Mouse (Mus musculus): ENCODE results near the gene Samsn1. TPM values are rescaled to one million over a fixed set of nuclear protein-coding genes. Genes with fewer than 3 reads are reported as not detected.
A peak's percentile ranks its signal among the peaks of the same experiment; 100 is the strongest.

Samsn1 gene
- polyA plus RNA-seq, 1 experiment from 2014 or later = 8.1 TPM

- H3K4me1 ChIP-seq (ENCODE audit: control insufficient read depth, low read depth, low read length) = no peaks in the 10 kb centered on the region
- no peak overlapping the region for H3K4me3 ChIP-seq (ENCODE audit: low read depth, low read length)
- H3K4me2 ChIP-seq (ENCODE audit: low read depth, low read length) = no peak overlapping the region
- H3K9ac ChIP-seq (ENCODE audit: low read depth, low read length) = no peak overlapping the region
- no peaks in the 10 kb centered on the region for H3K9me3 ChIP-seq (replicated peaks; ENCODE audit: control insufficient read depth, low read length)
- H3K27me3 ChIP-seq (ENCODE audit: control insufficient read depth, insufficient read depth, low read depth, low read length) = no peaks in the 10 kb centered on the region
- no peak overlapping the region for H3K27ac ChIP-seq (ENCODE audit: low read length)
- WGBS (ENCODE audit: insufficient replicate concordance) = 70% methylated on average over 3 of the region's 3 CpGs
- no peak for ATAC-seq (ENCODE audit: low read depth)
- H3K36me3 ChIP-seq (ENCODE audit: control insufficient read depth, insufficient read depth) = no peaks in the 10 kb centered on the region
Observed at GRCm38 (mm10) chr16:75899885-75900620, 122.0 kb downstream of the Samsn1 start.

GRCm38 (mm10) chr16:75897828-75898367, 124.2 kb downstream of the Samsn1 start:
- Histone ChIP-seq H3K9ac (ENCODE audit: low read depth, low read length) (no peak overlapping the region), H3K4me3 (ENCODE audit: low read depth, low read length) (no peak overlapping the region), H3K27me3 (ENCODE audit: control insufficient read depth, insufficient read depth, low read depth, low read length) (no peaks in the 10 kb centered on the region), H3K4me1 (ENCODE audit: control insufficient read depth, low read depth, low read length) (peaks cover 2% of the 10 kb centered on the region; the same call in 1 of the 2 replicates), H3K9me3 (replicated peaks; ENCODE audit: control insufficient read depth, low read length) (no peaks in the 10 kb centered on the region), H3K27ac (ENCODE audit: low read length) (no peak overlapping the region), H3K4me2 (ENCODE audit: low read depth, low read length) (no peak overlapping the region), H3K36me3 (ENCODE audit: control insufficient read depth, insufficient read depth) (no peaks in the 10 kb centered on the region)
- 67% methylated on average over 4 of the region's 4 CpGs for WGBS (ENCODE audit: insufficient replicate concordance)
- no peak for ATAC-seq (ENCODE audit: low read depth)

- WGBS (ENCODE audit: insufficient replicate concordance) = 66% methylated on average over 5 of the region's 5 CpGs
- Histone ChIP-seq H3K4me1 (ENCODE audit: control insufficient read depth, low read depth, low read length) (peaks cover 2% of the 10 kb centered on the region; the same call in 1 of the 2 replicates), H3K27ac (ENCODE audit: low read length) (no peak overlapping the region), H3K36me3 (ENCODE audit: control insufficient read depth, insufficient read depth) (no peaks in the 10 kb centered on the region), H3K27me3 (ENCODE audit: control insufficient read depth, insufficient read depth, low read depth, low read length) (no peaks in the 10 kb centered on the region), H3K4me3 (ENCODE audit: low read depth, low read length) (no peak overlapping the region), H3K4me2 (ENCODE audit: low read depth, low read length) (no peak overlapping the region), H3K9ac (ENCODE audit: low read depth, low read length) (no peak overlapping the region), H3K9me3 (replicated peaks; ENCODE audit: control insufficient read depth, low read length) (no peaks in the 10 kb centered on the region)
- no peak for ATAC-seq (ENCODE audit: low read depth)
Observed at GRCm38 (mm10) chr16:75894263-75894901, 127.7 kb downstream of the Samsn1 start.

- ATAC-seq (ENCODE audit: low read depth) = peak; percentile 68
- WGBS (ENCODE audit: insufficient replicate concordance) = 33% methylated on average over 1 of the region's 1 CpGs
- H3K9ac ChIP-seq (ENCODE audit: low read depth, low read length) = no peak overlapping the region
- no peak overlapping the region for H3K4me3 ChIP-seq (ENCODE audit: low read depth, low read length)
- H3K4me1 ChIP-seq (ENCODE audit: control insufficient read depth, low read depth, low read length) = peaks cover 2% of the 10 kb centered on the region; the same call in 1 of the 2 replicates
- H3K36me3 ChIP-seq (ENCODE audit: control insufficient read depth, insufficient read depth) = no peaks in the 10 kb centered on the region
- H3K4me2 ChIP-seq (ENCODE audit: low read depth, low read length) = no peak overlapping the region
- H3K27me3 ChIP-seq (ENCODE audit: control insufficient read depth, insufficient read depth, low read depth, low read length) = no peaks in the 10 kb centered on the region
- no peak overlapping the region for H3K27ac ChIP-seq (ENCODE audit: low read length)
- no peaks in the 10 kb centered on the region for H3K9me3 ChIP-seq (replicated peaks; ENCODE audit: control insufficient read depth, low read length)
Observed at GRCm38 (mm10) chr16:75893470-75893869, 128.6 kb downstream of the Samsn1 start.

GRCm38 (mm10) chr16:75889081-75889646, 132.9 kb downstream of the Samsn1 start:
- ATAC-seq (ENCODE audit: low read depth) = no peak
- no peak overlapping the region for H3K9ac ChIP-seq (ENCODE audit: low read depth, low read length)
- WGBS (ENCODE audit: insufficient replicate concordance) = 40% methylated on average over 6 of the region's 6 CpGs

GRCm38 (mm10) chr16:75887203-75887602, 134.9 kb downstream of the Samsn1 start:
- H3K4me2 ChIP-seq (ENCODE audit: low read depth, low read length) = no peak overlapping the region
- no peak overlapping the region for H3K4me3 ChIP-seq (ENCODE audit: low read depth, low read length)
- no peaks in the 10 kb centered on the region for H3K36me3 ChIP-seq (ENCODE audit: control insufficient read depth, insufficient read depth)
- no peak overlapping the region for H3K9ac ChIP-seq (ENCODE audit: low read depth, low read length)
- peak; percentile 55; the same call in 1 of the 2 replicates for ATAC-seq (ENCODE audit: low read depth)
- no peaks in the 10 kb centered on the region for H3K4me1 ChIP-seq (ENCODE audit: control insufficient read depth, low read depth, low read length)
- WGBS (ENCODE audit: insufficient replicate concordance) = 37% methylated on average over 6 of the region's 6 CpGs
- H3K27ac ChIP-seq (ENCODE audit: low read length) = no peak overlapping the region
- H3K9me3 ChIP-seq (replicated peaks; ENCODE audit: control insufficient read depth, low read length) = no peaks in the 10 kb centered on the region
- H3K27me3 ChIP-seq (ENCODE audit: control insufficient read depth, insufficient read depth, low read depth, low read length) = no peaks in the 10 kb centered on the region

More at GRCm38 (mm10) chr16:75889081-75889646, 132.9 kb downstream of the Samsn1 start:
- no peak overlapping the region for H3K4me3 ChIP-seq (ENCODE audit: low read depth, low read length)
- H3K27me3 ChIP-seq (ENCODE audit: control insufficient read depth, insufficient read depth, low read depth, low read length) = no peaks in the 10 kb centered on the region
- H3K27ac ChIP-seq (ENCODE audit: low read length) = no peak overlapping the region
- H3K4me1 ChIP-seq (ENCODE audit: control insufficient read depth, low read depth, low read length) = peaks cover 2% of the 10 kb centered on the region; the same call in 1 of the 2 replicates
- no peaks in the 10 kb centered on the region for H3K9me3 ChIP-seq (replicated peaks; ENCODE audit: control insufficient read depth, low read length)
- H3K36me3 ChIP-seq (ENCODE audit: control insufficient read depth, insufficient read depth) = no peaks in the 10 kb centered on the region
- no peak overlapping the region for H3K4me2 ChIP-seq (ENCODE audit: low read depth, low read length)

GRCm38 (mm10) chr16:75878885-75879284, 143.2 kb downstream of the Samsn1 start:
- H3K9ac ChIP-seq (ENCODE audit: low read depth, low read length) = no peak overlapping the region
- H3K27ac ChIP-seq (ENCODE audit: low read length) = no peak overlapping the region
- no peak overlapping the region for H3K4me3 ChIP-seq (ENCODE audit: low read depth, low read length)
- H3K27me3 ChIP-seq (ENCODE audit: control insufficient read depth, insufficient read depth, low read depth, low read length) = no peaks in the 10 kb centered on the region
- H3K4me2 ChIP-seq (ENCODE audit: low read depth, low read length) = no peak overlapping the region
- H3K4me1 ChIP-seq (ENCODE audit: control insufficient read depth, low read depth, low read length) = no peaks in the 10 kb centered on the region
- peaks cover 2% of the 10 kb centered on the region; the same call in 1 of the 2 replicates for H3K36me3 ChIP-seq (ENCODE audit: control insufficient read depth, insufficient read depth)
- no peaks in the 10 kb centered on the region for H3K9me3 ChIP-seq (replicated peaks; ENCODE audit: control insufficient read depth, low read length)
- ATAC-seq (ENCODE audit: low read depth) = no peak
- 73% methylated on average over 2 of the region's 2 CpGs for WGBS (ENCODE audit: insufficient replicate concordance)

- no peak overlapping the region for H3K4me2 ChIP-seq (ENCODE audit: low read depth, low read length)
- ATAC-seq (ENCODE audit: low read depth) = peak; percentile 41; the same call in 1 of the 2 replicates
- H3K27ac ChIP-seq (ENCODE audit: low read length) = 0 out of 2 replicates have a peak overlapping the region, but pooled peaks have one; percentile 2
- H3K9ac ChIP-seq (ENCODE audit: low read depth, low read length) = no peak overlapping the region
- H3K9me3 ChIP-seq (replicated peaks; ENCODE audit: control insufficient read depth, low read length) = no peaks in the 10 kb centered on the region
- peaks cover 2% of the 10 kb centered on the region; the same call in 1 of the 2 replicates for H3K36me3 ChIP-seq (ENCODE audit: control insufficient read depth, insufficient read depth)
- H3K4me1 ChIP-seq (ENCODE audit: control insufficient read depth, low read depth, low read length) = no peaks in the 10 kb centered on the region
- no peaks in the 10 kb centered on the region for H3K27me3 ChIP-seq (ENCODE audit: control insufficient read depth, insufficient read depth, low read depth, low read length)
- H3K4me3 ChIP-seq (ENCODE audit: low read depth, low read length) = no peak overlapping the region
- 29% methylated on average over 3 of the region's 3 CpGs for WGBS (ENCODE audit: insufficient replicate concordance)
Observed at GRCm38 (mm10) chr16:75877170-75877569, 144.9 kb downstream of the Samsn1 start.
